Mouse (Mus musculus): ENCODE data around the gene Traf2.

Traf2 gene

GRCm38 (mm10) chr2:25546811-25547491 lies at the start of gene Traf2:
Gene Traf2, minus strand, starts transcription at chr2:25546940.
- DNase-seq (ENCODE audit: low spot score) = peak; percentile 99

DNA sequence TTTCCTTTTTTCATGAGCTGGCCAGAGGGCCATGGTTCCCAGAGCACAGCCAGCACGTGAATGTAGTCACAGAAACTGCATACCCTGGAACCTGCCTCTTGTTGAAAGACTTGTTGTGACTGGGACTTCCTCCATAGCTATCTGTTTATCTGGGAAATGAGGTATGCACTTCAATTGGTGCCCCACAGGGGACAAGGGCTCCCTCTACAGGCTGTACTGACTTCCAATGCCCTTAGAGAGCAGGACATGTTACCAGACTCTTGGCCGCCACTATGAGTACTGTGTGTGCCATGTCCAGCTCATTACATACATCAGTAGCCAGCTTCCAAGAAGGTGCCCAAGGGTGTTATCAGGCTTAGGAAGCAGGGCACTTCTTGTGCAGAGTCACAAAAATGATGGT lies 45.1 kb upstream of the Traf2 start:
- DNase-seq (ENCODE audit: low spot score) = no peak

DNA sequence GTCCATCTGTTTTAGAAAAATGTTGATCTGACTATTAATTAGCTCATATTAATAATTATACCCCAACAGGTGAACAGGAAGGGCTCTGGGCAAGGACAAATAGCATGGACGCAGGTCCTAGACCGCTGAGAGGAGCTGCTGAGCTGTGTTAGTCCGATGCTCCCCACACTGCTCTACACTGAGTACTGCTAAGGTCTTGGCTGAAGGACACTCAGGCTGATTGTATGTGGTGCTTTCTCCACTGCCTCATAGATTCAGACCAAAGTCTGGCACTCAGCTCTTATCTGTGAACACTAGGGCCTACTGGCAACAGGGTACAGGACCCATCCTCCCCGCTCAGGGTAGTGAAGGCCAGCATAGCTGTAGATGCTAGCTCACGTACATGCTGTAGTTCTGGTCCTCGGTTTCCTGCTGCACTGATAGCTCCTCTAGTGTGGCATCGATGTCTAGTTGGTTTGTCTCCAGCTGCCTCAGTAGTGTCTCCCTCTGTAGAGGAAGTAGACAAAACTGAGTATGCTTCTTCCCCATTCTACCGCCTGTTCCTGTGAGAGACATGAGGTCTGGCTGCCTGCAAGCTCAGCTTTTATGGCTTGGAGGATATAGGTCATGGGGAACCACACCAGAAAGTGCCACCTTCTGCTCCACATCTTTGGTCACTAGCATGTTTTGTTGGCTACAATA lies 41.6 kb upstream of the Traf2 start:
- no peak for DNase-seq (ENCODE audit: low spot score)

DNA sequence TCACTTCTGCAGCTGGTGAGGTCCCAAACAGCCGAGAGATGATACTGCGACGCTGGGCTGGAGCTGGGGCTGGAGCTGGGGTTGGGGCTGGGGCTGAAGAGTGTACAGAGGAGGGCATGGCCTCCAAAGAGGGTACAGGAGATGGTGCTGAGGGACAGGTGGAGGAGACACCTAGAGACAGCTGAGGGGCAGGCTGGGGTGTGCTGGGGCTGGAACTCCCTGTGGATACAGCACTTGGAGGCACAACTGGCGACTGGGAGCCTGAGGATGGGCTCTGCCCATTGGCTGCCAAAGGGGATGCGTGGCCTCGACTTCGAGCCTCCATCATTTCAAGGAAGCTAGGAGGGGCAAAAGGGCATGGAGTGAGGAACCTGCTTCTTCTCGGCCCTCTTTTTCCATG lies 40.5 kb upstream of the Traf2 start:
- no peak for DNase-seq (ENCODE audit: low spot score)

DNA sequence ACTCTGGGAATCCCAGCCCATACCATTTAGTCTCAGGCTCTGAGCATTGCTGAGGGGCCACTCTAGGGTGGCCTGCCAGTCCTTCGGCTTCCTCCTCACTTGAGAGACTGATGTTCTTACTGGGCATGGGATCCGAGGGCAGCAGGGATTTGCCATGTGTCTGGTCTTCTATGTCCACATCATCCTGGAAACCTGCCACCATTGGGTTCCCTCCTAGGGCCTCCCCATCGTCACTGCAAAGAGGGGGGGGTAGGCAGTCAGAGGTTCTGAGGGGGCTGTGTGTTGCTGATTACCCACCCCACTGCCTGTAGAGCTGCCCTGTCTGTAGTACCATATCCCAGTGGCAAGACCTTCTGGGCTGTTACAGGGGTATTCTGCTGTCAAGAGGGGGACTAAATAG lies 38.9 kb upstream of the Traf2 start:
- no peak for DNase-seq (ENCODE audit: low spot score)

DNA sequence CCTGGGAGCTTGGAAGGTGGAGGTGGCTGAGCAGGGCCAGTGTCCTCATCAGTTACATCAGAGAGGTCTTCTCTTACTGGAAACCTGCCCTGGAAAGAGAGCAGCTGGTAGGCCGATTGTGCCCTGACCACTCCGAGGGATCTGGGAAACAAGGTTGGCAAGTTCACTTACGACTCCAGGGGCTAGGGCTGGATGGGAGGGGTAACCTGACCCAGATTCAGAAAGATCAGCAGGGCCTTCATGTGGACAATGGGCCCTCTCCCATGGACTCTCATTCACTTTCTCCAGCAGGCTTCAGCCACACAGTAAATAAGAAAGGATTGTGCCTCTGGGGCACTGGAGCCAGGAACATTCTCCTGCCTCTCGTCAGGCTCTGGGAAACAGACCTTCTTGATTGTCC lies 38.1 kb upstream of the Traf2 start:
- DNase-seq (ENCODE audit: low spot score) = no peak

DNA sequence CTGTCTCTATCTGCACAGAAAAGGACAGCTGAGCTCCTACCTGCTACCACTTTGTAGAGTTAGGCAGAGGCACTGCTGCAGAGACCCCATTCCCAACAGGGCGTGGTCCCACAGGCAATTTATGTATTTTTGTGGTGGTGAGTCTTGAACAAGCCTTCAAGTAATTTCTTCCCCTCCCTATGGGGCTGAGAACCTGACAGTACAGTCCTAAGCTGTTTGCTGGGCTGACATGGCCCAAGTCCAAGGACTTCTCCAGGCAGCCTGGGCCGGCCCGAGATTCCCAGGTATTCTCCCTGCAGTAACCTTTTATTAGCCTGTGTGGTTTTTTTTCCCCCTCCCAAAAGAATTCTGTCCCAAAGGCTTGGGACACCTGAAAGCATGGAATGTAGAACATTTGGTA lies 37.4 kb upstream of the Traf2 start:
- DNase-seq (ENCODE audit: low spot score) = no peak

DNA sequence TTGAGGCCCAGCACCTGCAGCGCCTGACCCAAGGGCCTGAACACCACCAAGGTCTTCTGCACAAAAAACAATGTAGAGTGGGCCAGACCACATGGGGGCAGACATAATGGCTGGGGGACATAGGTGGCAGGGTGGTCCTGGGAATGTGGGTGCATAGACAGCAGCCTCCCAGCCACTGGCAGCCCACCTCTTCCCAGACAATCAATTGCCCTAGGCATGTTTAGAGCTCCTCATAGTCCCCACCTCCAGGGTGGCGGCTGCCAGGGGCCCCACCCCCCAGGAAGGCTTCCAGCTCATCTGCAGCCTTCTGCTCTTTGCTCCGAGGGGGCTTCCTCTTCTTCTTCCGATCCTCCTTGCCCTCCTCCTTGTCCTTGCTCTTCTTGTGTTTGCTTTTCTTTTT lies 36.8 kb upstream of the Traf2 start:
- no peak for DNase-seq (ENCODE audit: low spot score)

GRCm38 (mm10) chr2:25583120-25583481 lies 36.4 kb upstream of the Traf2 start:
- DNase-seq (ENCODE audit: low spot score) = no peak

DNA sequence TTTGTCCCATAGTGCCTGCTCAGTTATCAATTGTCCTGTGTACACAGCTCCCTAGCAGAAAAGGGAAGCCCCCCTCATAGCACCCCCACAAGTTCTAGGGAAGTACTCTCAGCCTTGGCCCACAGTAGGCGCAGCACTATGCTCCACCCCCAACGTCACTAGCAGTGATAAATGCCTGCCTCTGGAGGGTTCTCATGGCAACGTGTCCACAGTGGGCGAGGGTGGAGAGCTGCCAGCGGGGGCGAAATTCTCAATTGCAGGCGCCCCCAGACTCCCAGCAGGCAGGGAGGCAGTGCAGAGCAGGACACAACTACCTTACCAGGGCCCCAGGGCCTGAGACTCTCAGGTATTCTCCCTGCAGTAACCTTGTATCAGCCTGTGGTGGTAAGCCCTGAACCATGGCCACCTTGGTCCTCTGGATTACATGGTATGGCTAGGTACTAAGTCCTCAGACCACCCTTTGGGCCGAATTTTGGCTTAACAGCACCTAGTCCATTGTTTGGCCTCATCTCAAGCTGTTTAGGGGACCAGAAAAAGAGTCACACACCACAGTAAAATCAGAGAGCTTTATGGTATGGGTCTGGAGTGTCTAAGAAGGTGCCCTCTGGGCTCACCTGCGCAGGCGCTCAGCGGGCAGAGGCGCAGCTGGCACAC lies 35.9 kb upstream of the Traf2 start:
- DNase-seq (ENCODE audit: low spot score) = no peak

GRCm38 (mm10) chr2:25581901-25582301 lies 35.2 kb upstream of the Traf2 start:
- no peak for DNase-seq (ENCODE audit: low spot score)

GRCm38 (mm10) chr2:25581294-25581864 lies 34.6 kb upstream of the Traf2 start, which contains the start of gene Ajm1:
Gene Ajm1, minus strand, starts transcription at chr2:25581757.
- peak; percentile 62 for DNase-seq (ENCODE audit: low spot score)

- no peak for DNase-seq (ENCODE audit: low spot score)
These were observed 33.9 kb upstream of the Traf2 start for GRCm38 (mm10) chr2:25580621-25581101.

DNA sequence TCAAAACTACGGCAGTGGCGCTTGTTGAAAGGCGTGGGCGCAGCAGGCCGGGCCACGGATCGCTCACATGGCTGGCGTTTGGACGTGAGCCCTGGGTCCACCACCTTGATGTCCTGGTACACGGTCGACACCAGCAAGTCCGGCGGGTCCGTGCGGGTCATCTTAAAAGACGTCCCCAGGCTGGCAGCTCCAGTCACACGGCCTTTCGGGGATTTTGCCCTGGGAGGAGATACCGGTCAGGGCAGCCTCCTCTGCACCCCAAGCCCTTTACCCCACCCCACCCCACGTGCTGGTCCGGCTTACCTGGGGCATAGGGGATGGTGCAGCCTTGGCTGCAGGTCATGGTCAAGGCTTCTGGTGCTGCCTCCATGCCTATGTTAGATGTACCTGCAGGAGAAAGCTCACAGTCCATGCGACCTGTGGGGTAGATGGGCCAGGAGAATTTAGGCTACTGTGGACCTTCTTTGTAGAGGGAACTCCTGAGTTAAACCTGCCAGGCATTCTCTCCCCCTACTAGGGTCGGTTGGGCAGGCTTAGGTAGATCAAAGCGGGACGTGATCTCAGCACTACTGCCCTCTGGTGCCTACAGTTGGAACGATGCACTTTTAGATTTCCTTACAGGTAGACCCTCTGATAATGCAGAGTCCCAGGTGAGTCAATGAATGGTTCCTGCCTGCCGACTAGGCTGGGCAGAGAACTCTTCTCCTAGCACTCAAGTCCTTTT lies 33.2 kb upstream of the Traf2 start:
- DNase-seq (ENCODE audit: low spot score) = no peak

- no peak for DNase-seq (ENCODE audit: low spot score)
These were observed 32.3 kb upstream of the Traf2 start for GRCm38 (mm10) chr2:25578796-25579736.

DNA sequence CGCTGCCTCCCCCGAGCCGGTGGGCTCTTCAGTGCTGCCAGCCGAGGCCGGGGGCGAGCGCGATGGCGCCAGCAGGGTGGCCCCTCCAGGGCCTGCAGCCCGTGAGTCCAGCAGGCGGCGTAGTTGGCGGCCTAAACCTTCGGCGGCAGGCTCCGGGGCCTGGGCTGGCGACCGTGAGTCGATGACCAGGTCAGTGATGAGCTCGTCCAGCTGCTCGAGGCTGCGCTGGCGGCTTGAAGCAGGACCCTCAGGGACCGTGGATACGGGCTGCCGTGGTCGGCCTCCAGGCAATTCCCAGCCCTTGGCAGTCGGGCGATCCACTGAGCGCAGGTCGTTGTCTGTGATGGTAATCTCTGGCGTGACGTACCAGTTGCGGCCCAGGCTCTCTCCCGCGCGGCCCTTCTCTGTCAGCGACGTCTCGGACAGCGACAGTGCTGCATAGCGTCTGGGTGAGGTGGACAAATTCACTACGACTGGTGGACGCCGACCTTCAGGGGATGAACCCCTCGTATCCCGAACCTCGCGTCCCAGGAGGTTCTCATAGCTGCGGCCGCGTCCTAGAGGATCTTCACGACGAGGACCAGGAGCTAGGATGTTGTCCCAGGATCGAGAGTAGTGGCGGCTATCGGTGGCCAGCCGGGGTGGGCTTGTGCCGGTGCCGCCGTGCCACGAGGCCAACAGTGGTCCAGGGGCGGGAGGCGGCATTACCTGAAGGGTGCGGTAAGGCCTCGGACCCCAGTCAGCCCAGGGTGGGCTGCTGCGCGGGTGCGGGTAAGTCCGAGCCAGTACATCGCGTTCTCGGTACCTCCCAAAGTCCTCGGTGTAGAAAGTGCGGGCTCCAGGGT lies 31.4 kb upstream of the Traf2 start:
- DNase-seq (ENCODE audit: low spot score) = no peak

- DNase-seq (ENCODE audit: low spot score) = no peak
These were observed 30.5 kb upstream of the Traf2 start for GRCm38 (mm10) chr2:25576965-25577891.

GRCm38 (mm10) chr2:25576028-25576850 lies 29.5 kb upstream of the Traf2 start:
- no peak for DNase-seq (ENCODE audit: low spot score)
